Mouse (Mus musculus): ENCODE measurements around the gene Ugt1a2. TPM values are rescaled to one million over a fixed set of nuclear protein-coding genes. Genes with fewer than 3 reads are reported as not detected.
"Not testable (repeated sequence)": the region's sequence is repeated elsewhere in the genome, so short reads cannot be mapped to it uniquely, and the experiment has no call there.

The Ugt1a2 gene
- polyA plus RNA-seq, 1 experiment = not detected

GRCm38 (mm10) chr1:88218051-88218450 is 17.6 kb downstream of the Ugt1a2 start:
- no peaks in the 10 kb centered on the region for H3K36me3 ChIP-seq (ENCODE audit: control insufficient read depth, insufficient read depth)
- H3K27me3 ChIP-seq (ENCODE audit: control insufficient read depth, insufficient read depth, insufficient read length) = peaks cover 3% of the 10 kb centered on the region
- no peaks in the 10 kb centered on the region for H3K79me2 ChIP-seq (ENCODE audit: control insufficient read depth, insufficient read depth)
- no peak for TF ChIP-seq MYOD1 (IDR thresholded peaks at IDR 0.05; ENCODE audit: control insufficient read depth, insufficient read length, low read depth)
- no peak for TF ChIP-seq USF1 (IDR thresholded peaks at IDR 0.05; ENCODE audit: low read depth)
- TF ChIP-seq MYOG (IDR thresholded peaks at IDR 0.05; ENCODE audit: control insufficient read depth, extremely low read depth, insufficient read length) = no peak
- no peak for TF ChIP-seq FOSL1 (IDR thresholded peaks at IDR 0.05; ENCODE audit: insufficient read depth, low read length, poor library complexity, severe bottlenecking)
- no peak for TF ChIP-seq CEBPB (IDR thresholded peaks at IDR 0.05; ENCODE audit: low read depth)
- TF ChIP-seq CTCF (IDR thresholded peaks at IDR 0.05; ENCODE audit: control insufficient read depth, insufficient read depth, insufficient read length) = no peak
- TF ChIP-seq MAX (IDR thresholded peaks at IDR 0.05) = no peak
- no peaks in the 10 kb centered on the region for H3K79me3 ChIP-seq (ENCODE audit: low read depth)
- no peak overlapping the region for H3ac ChIP-seq (ENCODE audit: control insufficient read depth, insufficient read length, low read depth)
- H3K4me3 ChIP-seq (ENCODE audit: insufficient read depth, poor library complexity, severe bottlenecking) = no peak overlapping the region

GRCm38 (mm10) chr1:88218591-88218990 is 18.2 kb downstream of the Ugt1a2 start:
- no peak overlapping the region for H3ac ChIP-seq (ENCODE audit: control insufficient read depth, insufficient read length, low read depth)
- H3K79me2 ChIP-seq (ENCODE audit: control insufficient read depth, insufficient read depth) = no peaks in the 10 kb centered on the region
- H3K4me3 ChIP-seq (ENCODE audit: insufficient read depth, poor library complexity, severe bottlenecking) = no peak overlapping the region
- H3K27me3 ChIP-seq (ENCODE audit: control insufficient read depth, insufficient read depth, insufficient read length) = peaks cover 3% of the 10 kb centered on the region
- no peaks in the 10 kb centered on the region for H3K79me3 ChIP-seq (ENCODE audit: low read depth)
- TF ChIP-seq MYOG (IDR thresholded peaks at IDR 0.05; ENCODE audit: control insufficient read depth, extremely low read depth, insufficient read length) (no peak), MAX (IDR thresholded peaks at IDR 0.05) (no peak), USF1 (IDR thresholded peaks at IDR 0.05; ENCODE audit: low read depth) (no peak), MYOD1 (IDR thresholded peaks at IDR 0.05; ENCODE audit: control insufficient read depth, insufficient read length, low read depth) (no peak)
- no peaks in the 10 kb centered on the region for H3K36me3 ChIP-seq (ENCODE audit: control insufficient read depth, insufficient read depth)

- Histone ChIP-seq H3K4me3 (ENCODE audit: insufficient read depth, poor library complexity, severe bottlenecking) (no peak overlapping the region), H3K79me3 (ENCODE audit: low read depth) (no peaks in the 10 kb centered on the region), H3K36me3 (ENCODE audit: control insufficient read depth, insufficient read depth) (no peaks in the 10 kb centered on the region), H3K79me2 (ENCODE audit: control insufficient read depth, insufficient read depth) (no peaks in the 10 kb centered on the region), H3ac (ENCODE audit: control insufficient read depth, insufficient read length, low read depth) (no peak overlapping the region), H3K27me3 (ENCODE audit: control insufficient read depth, insufficient read depth, insufficient read length) (no peaks in the 10 kb centered on the region)
- TF ChIP-seq MAX (IDR thresholded peaks at IDR 0.05) (no peak), USF1 (IDR thresholded peaks at IDR 0.05; ENCODE audit: low read depth) (no peak), MYOD1 (IDR thresholded peaks at IDR 0.05; ENCODE audit: control insufficient read depth, insufficient read length, low read depth) (no peak)
These were observed 18.7 kb downstream of the Ugt1a2 start for GRCm38 (mm10) chr1:88219054-88219453.

- Histone ChIP-seq H3K27me3 (ENCODE audit: control insufficient read depth, insufficient read depth, insufficient read length) (no peaks in the 10 kb centered on the region), H3K79me3 (ENCODE audit: low read depth) (no peaks in the 10 kb centered on the region), H3ac (ENCODE audit: control insufficient read depth, insufficient read length, low read depth) (no peak overlapping the region), H3K4me3 (ENCODE audit: insufficient read depth, poor library complexity, severe bottlenecking) (no peak overlapping the region), H3K36me3 (ENCODE audit: control insufficient read depth, insufficient read depth) (no peaks in the 10 kb centered on the region), H3K79me2 (ENCODE audit: control insufficient read depth, insufficient read depth) (no peaks in the 10 kb centered on the region)
- no peak for TF ChIP-seq MAX (IDR thresholded peaks at IDR 0.05)
- TF ChIP-seq MYOG (IDR thresholded peaks at IDR 0.05; ENCODE audit: control insufficient read depth, extremely low read depth, insufficient read length) = no peak
- no peak for TF ChIP-seq CTCF (IDR thresholded peaks at IDR 0.05; ENCODE audit: control insufficient read depth, insufficient read depth, insufficient read length)
- no peak for TF ChIP-seq CEBPB (IDR thresholded peaks at IDR 0.05; ENCODE audit: low read depth)
These were observed 19.9 kb downstream of the Ugt1a2 start for GRCm38 (mm10) chr1:88220336-88220735.

GRCm38 (mm10) chr1:88222216-88222615 is 21.8 kb downstream of the Ugt1a2 start:
- no peak overlapping the region for H3K4me3 ChIP-seq (ENCODE audit: insufficient read depth, poor library complexity, severe bottlenecking)
- no peaks in the 10 kb centered on the region for H3K79me2 ChIP-seq (ENCODE audit: control insufficient read depth, insufficient read depth)
- H3ac ChIP-seq (ENCODE audit: control insufficient read depth, insufficient read length, low read depth) = no peak overlapping the region
- H3K27me3 ChIP-seq (ENCODE audit: control insufficient read depth, insufficient read depth, insufficient read length) = no peaks in the 10 kb centered on the region
- TF ChIP-seq MYOD1 (IDR thresholded peaks at IDR 0.05; ENCODE audit: control insufficient read depth, insufficient read length, low read depth) = no peak
- TF ChIP-seq USF1 (IDR thresholded peaks at IDR 0.05; ENCODE audit: low read depth) = no peak
- TF ChIP-seq CEBPB (IDR thresholded peaks at IDR 0.05; ENCODE audit: low read depth) = no peak
- no peak for TF ChIP-seq MAX (IDR thresholded peaks at IDR 0.05)
- no peak for TF ChIP-seq CTCF (IDR thresholded peaks at IDR 0.05; ENCODE audit: control insufficient read depth, insufficient read depth, insufficient read length)
- no peak for TF ChIP-seq MYOG (IDR thresholded peaks at IDR 0.05; ENCODE audit: control insufficient read depth, extremely low read depth, insufficient read length)
- no peak for TF ChIP-seq FOSL1 (IDR thresholded peaks at IDR 0.05; ENCODE audit: insufficient read depth, low read length, poor library complexity, severe bottlenecking)
- H3K36me3 ChIP-seq (ENCODE audit: control insufficient read depth, insufficient read depth) = no peaks in the 10 kb centered on the region
- H3K79me3 ChIP-seq (ENCODE audit: low read depth) = no peaks in the 10 kb centered on the region

GRCm38 (mm10) chr1:88223011-88223515 is 22.7 kb downstream of the Ugt1a2 start:
- H3K36me3 ChIP-seq (ENCODE audit: control insufficient read depth, insufficient read depth); H3K4me3 ChIP-seq (ENCODE audit: insufficient read depth, poor library complexity, severe bottlenecking); H3ac ChIP-seq (ENCODE audit: control insufficient read depth, insufficient read length, low read depth); H3K79me2 ChIP-seq (ENCODE audit: control insufficient read depth, insufficient read depth); H3K27me3 ChIP-seq (ENCODE audit: control insufficient read depth, insufficient read depth, insufficient read length); H3K79me3 ChIP-seq (ENCODE audit: low read depth): not testable (repeated sequence)
